ENCODE assay signal across 16 mouse cellular contexts in genomic region chr14:24956528-24957210, GRCm38 (mm10).
DNase-seq lines count a peak whose midpoint lies in the region; ATAC-seq and TF ChIP-seq lines count a peak whose summit lies in the region.
"Had no signal": no experiment of that assay in that cellular context is flagged by ENCODE, and none has a peak within 500 bp of the region (broad histone marks: within the 10 kb centered on the region; RNA-seq: fewer than 3 reads in every experiment).

No protein-coding gene starts in this region.

- no peaks in the 10 kb centered on the region for H3K36me3 ChIP-seq in hindbrain, embryonic 14.5 days (replicated peaks; ENCODE audit: control insufficient read depth, insufficient read depth)
- H3K36me3 ChIP-seq in hindbrain, embryonic 16.5 days (ENCODE audit: control insufficient read depth, insufficient read depth, low read length), result no peaks in the 10 kb centered on the region
- H3K36me3 ChIP-seq in stomach, postnatal 0 days (ENCODE audit: control insufficient read depth, insufficient read depth, low read length), result no peaks in the 10 kb centered on the region
- H3K36me3 ChIP-seq: limb, embryonic 15.5 days had no signal

- no peak overlapping the region for H3K4me3 ChIP-seq in hindbrain, embryonic 14.5 days (replicated peaks; ENCODE audit: low read length)
- H3K4me3 ChIP-seq in hindbrain, embryonic 16.5 days (ENCODE audit: low read length), result no peak overlapping the region
- H3K4me3 ChIP-seq in stomach, postnatal 0 days (ENCODE audit: low read depth, low read length), result no peak overlapping the region
- H3K4me3 ChIP-seq: gastrocnemius, adult 2 months; heart, adult 2 months; limb, embryonic 15.5 days had no signal

- TF ChIP-seq EP300 in stomach, postnatal 0 days (optimal IDR thresholded peaks at IDR 0.05), result no peak

- H3K9ac ChIP-seq in hindbrain, embryonic 14.5 days, result no peak overlapping the region
- no peak overlapping the region for H3K9ac ChIP-seq in hindbrain, embryonic 16.5 days (ENCODE audit: low read depth, low read length)
- H3K9ac ChIP-seq in stomach, postnatal 0 days (ENCODE audit: low read length), result no peak overlapping the region
- H3K9ac ChIP-seq: limb, embryonic 15.5 days had no signal

- no peaks in the 10 kb centered on the region for H3K4me1 ChIP-seq in hindbrain, embryonic 14.5 days (replicated peaks; ENCODE audit: control insufficient read depth, insufficient read depth, low read length)
- H3K4me1 ChIP-seq in hindbrain, embryonic 16.5 days (ENCODE audit: control insufficient read depth, insufficient read depth, low read depth, low read length), result peaks cover 8% of the 10 kb centered on the region; the same call in 1 of the 2 replicates
- H3K4me1 ChIP-seq in stomach, postnatal 0 days (replicated peaks; ENCODE audit: control insufficient read depth, insufficient read depth), result no peaks in the 10 kb centered on the region

- H3K27me3 ChIP-seq in hindbrain, embryonic 14.5 days (ENCODE audit: control insufficient read depth, insufficient read depth, low read length), result no peaks in the 10 kb centered on the region
- no peaks in the 10 kb centered on the region for H3K27me3 ChIP-seq in hindbrain, embryonic 16.5 days (replicated peaks; ENCODE audit: control insufficient read depth, insufficient read depth, low read length)
- H3K27me3 ChIP-seq in stomach, postnatal 0 days (ENCODE audit: control insufficient read depth, insufficient read depth, low read length), result no peaks in the 10 kb centered on the region
- H3K27me3 ChIP-seq: limb, embryonic 15.5 days had no signal

- DNase-seq in hindbrain, embryonic 14.5 days (ENCODE audit: low spot score), result no peak
- peak; percentile 78 for DNase-seq in cerebellum, adult 11-12 months
- peak; percentile 75 for DNase-seq in retina, embryonic 14.5 days (ENCODE audit: low spot score)
- no peak for DNase-seq in right cerebral cortex, adult 18-20 months
- DNase-seq in adrenal gland, adult 2 months, result no peak
- no peak for DNase-seq in stomach, postnatal 0 days (ENCODE audit: low spot score)
- DNase-seq: gastrocnemius, adult 2 months; heart, adult 2 months; heart, postnatal 4 days; kidney, adult 11 months; kidney, postnatal 36 days; lung, adult 2 months had no signal

- no peak for ATAC-seq in hindbrain, embryonic 14.5 days (ENCODE audit: low FRiP score)
- no peak for ATAC-seq in hindbrain, embryonic 16.5 days
- peak; percentile 58 to 61; a peak in 2 of 4 replicates for ATAC-seq in hematopoietic stem cell, adult 5-6 weeks (replicated peaks in 1 of 2; ENCODE audit: insufficient read depth in 1 of 2, low FRiP score in 2 of 2, low TSS enrichment in 1 of 2, low read depth in 1 of 2, poor library complexity in 2 of 2, severe bottlenecking in 2 of 2)
- ATAC-seq in stomach, postnatal 0 days (ENCODE audit: low FRiP score, low TSS enrichment), result no peak
- ATAC-seq: forebrain, embryonic 14.5 days had no signal

- peak overlapping the region; percentile 45; the same call in 1 of the 2 replicates for H3K27ac ChIP-seq in hindbrain, embryonic 14.5 days
- no peak overlapping the region for H3K27ac ChIP-seq in hindbrain, embryonic 16.5 days (ENCODE audit: low read depth, low read length)
- H3K27ac ChIP-seq in stomach, postnatal 0 days (replicated peaks), result no peak overlapping the region
- H3K27ac ChIP-seq: gastrocnemius, adult 2 months; heart, adult 2 months; limb, embryonic 15.5 days had no signal

- no peak overlapping the region for H3K4me2 ChIP-seq in hindbrain, embryonic 14.5 days (replicated peaks)
- H3K4me2 ChIP-seq in hindbrain, embryonic 16.5 days (ENCODE audit: low read length), result no peak overlapping the region
- no peak overlapping the region for H3K4me2 ChIP-seq in stomach, postnatal 0 days (replicated peaks; ENCODE audit: low read depth)
- H3K4me2 ChIP-seq: limb, embryonic 15.5 days had no signal

- 44% methylated on average over 2 of the region's 2 CpGs for WGBS in hindbrain, embryonic 14.5 days
- 48% methylated on average over 2 of the region's 2 CpGs for WGBS in hindbrain, embryonic 16.5 days
- WGBS in stomach, postnatal 0 days, result 53% methylated on average over 2 of the region's 2 CpGs

- TF ChIP-seq CTCF in stomach, postnatal 0 days (IDR thresholded peaks at IDR 0.05; ENCODE audit: low read depth), result no peak

- no peaks in the 10 kb centered on the region for H3K9me3 ChIP-seq in hindbrain, embryonic 14.5 days (ENCODE audit: control insufficient read depth, low read length)
- no peaks in the 10 kb centered on the region for H3K9me3 ChIP-seq in hindbrain, embryonic 16.5 days (ENCODE audit: control insufficient read depth, low read length)
- H3K9me3 ChIP-seq in stomach, postnatal 0 days (ENCODE audit: control insufficient read depth, low read length), result no peaks in the 10 kb centered on the region
- H3K9me3 ChIP-seq: limb, embryonic 15.5 days had no signal

Comparison
In these comparisons a context has a peak if more than half of its experiments do, and no peak if none do; other contexts are left out.
1. ATAC-seq: peak in hematopoietic stem cell, adult 5-6 weeks (2 of 2); none in hindbrain, embryonic 14.5 days (single experiment), hindbrain, embryonic 16.5 days (single experiment) and stomach, postnatal 0 days (single experiment).
2. DNase-seq: peak in cerebellum, adult 11-12 months (single experiment) and retina, embryonic 14.5 days (single experiment); none in hindbrain, embryonic 14.5 days (single experiment), right cerebral cortex, adult 18-20 months (single experiment), adrenal gland, adult 2 months (single experiment) and stomach, postnatal 0 days (single experiment).